Comparison of ENCODE assay signal across 10 mouse cellular contexts in the genomic region with DNA sequence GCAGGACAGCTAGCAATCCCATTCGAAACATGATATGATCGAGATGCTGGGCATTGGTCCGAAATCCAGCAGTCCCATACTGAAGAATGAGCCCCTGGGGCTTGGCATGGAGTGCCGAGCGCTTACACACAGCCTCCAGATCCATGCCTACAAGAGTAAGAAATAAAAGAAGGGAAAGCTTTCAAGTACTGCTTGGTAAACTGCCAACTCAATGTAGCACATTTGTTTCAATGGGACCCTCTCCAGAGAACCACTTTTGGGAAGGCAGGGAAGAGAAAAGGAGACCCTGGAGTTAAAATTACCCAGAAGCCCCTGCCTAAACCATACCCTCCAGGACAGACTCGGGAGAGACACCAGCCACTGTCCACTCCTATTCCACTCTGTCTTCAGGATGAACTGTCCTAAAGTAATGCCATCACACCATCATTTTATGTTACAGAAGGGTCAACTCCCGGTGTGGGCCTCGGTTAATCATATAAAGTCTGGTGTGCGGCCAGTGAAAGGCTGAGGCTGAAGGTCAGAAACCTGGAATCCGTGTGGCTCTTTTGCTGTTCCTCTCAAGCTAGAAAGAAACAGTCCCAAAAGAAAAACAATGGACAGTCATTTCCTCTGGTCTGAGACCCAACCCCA. TPM values are rescaled to one million over a fixed set of nuclear protein-coding genes. Genes with fewer than 3 reads are reported as not detected.
DNase-seq lines count a peak whose midpoint lies in the region; ATAC-seq and TF ChIP-seq lines count a peak whose summit lies in the region.
"Had no signal": no experiment of that assay in that cellular context is flagged by ENCODE, and none has a peak within 500 bp of the region (broad histone marks: within the 10 kb centered on the region; RNA-seq: fewer than 3 reads in every experiment).

No protein-coding gene starts in this region.

- H3K4me3 ChIP-seq in embryonic facial prominence, embryonic 12.5 days = peak overlapping the region; percentile 73
- peak overlapping the region; percentile 85 for H3K4me3 ChIP-seq in midbrain, embryonic 10.5 days
- H3K4me3 ChIP-seq in left cerebral cortex, adult 2 months = no peak overlapping the region

- H3K27ac ChIP-seq in embryonic facial prominence, embryonic 12.5 days = no peak overlapping the region
- H3K27ac ChIP-seq in midbrain, embryonic 10.5 days (replicated peaks) = no peak overlapping the region
- H3K27ac ChIP-seq in left cerebral cortex, adult 2 months = no peak overlapping the region

- no peak overlapping the region for H3K9ac ChIP-seq in embryonic facial prominence, embryonic 12.5 days

- H3K4me2 ChIP-seq in embryonic facial prominence, embryonic 12.5 days (replicated peaks) = peak overlapping the region; percentile 97

- peaks cover 13% of the 10 kb centered on the region; the same call in 1 of the 2 replicates for H3K4me1 ChIP-seq in embryonic facial prominence, embryonic 12.5 days
- peaks cover 20% of the 10 kb centered on the region for H3K4me1 ChIP-seq in midbrain, embryonic 10.5 days

- ATAC-seq in cerebellum, adult (ENCODE audit: insufficient number of reproducible peaks, low FRiP score, low TSS enrichment) = no peak
- no peak for ATAC-seq in embryonic facial prominence, embryonic 12.5 days (ENCODE audit: insufficient number of reproducible peaks, insufficient read depth, low FRiP score, low TSS enrichment)

- peaks cover 19% of the 10 kb centered on the region for H3K36me3 ChIP-seq in embryonic facial prominence, embryonic 12.5 days
- peaks cover 39% of the 10 kb centered on the region for H3K36me3 ChIP-seq in midbrain, embryonic 10.5 days

- intact Hi-C loops in left cerebral cortex, adult 2 months (cut with DNase I) = loop anchor here (5.0 to 10.0 kb wide), 2 partner anchors 796 to 823 kb away; partner anchors contain the start of gene Ibtk

- 80% methylated on average over 10 of the region's 10 CpGs for WGBS in embryonic facial prominence, embryonic 12.5 days
- 87% methylated on average over 10 of the region's 10 CpGs for WGBS in midbrain, embryonic 10.5 days

- no peaks in the 10 kb centered on the region for H3K9me3 ChIP-seq in embryonic facial prominence, embryonic 12.5 days
- H3K9me3 ChIP-seq in midbrain, embryonic 10.5 days (replicated peaks) = no peaks in the 10 kb centered on the region

- no peaks in the 10 kb centered on the region for H3K27me3 ChIP-seq in embryonic facial prominence, embryonic 12.5 days
- no peaks in the 10 kb centered on the region for H3K27me3 ChIP-seq in midbrain, embryonic 10.5 days (ENCODE audit: low read depth, poor library complexity, severe bottlenecking)

- no peak for TF ChIP-seq CTCF in left cerebral cortex, adult 2 months (IDR thresholded peaks at IDR 0.05)

- DNase-seq in cerebellum, adult 9-10 months = peak; percentile 41
- peak; percentile 32 for DNase-seq in kidney, adult 18-20 months
- no peak for DNase-seq in midbrain, embryonic 10.5 days (ENCODE audit: low spot score)
- no peak for DNase-seq in Muller cell, postnatal 12 days (ENCODE audit: inconsistent ontology term)
- no peak for DNase-seq in natural killer cell, adult 2 months (ENCODE audit: low spot score in 2 of 2)
- no peak for DNase-seq in left cerebral cortex, adult 2 months (ENCODE audit: extremely low spot score in 1 of 2, low spot score in 2 of 2)
- DNase-seq: adrenal gland, postnatal 14 days; layer of hippocampus, adult 9-11 months had no signal

RNA-seq across cellular contexts. Expression of gene Pgm3, which starts 1.3 kb away (rescaled TPM):
- 37.2 and 38.1 TPM in 2 replicates for polyA plus RNA-seq in embryonic facial prominence, embryonic 12.5 days (2016; fragmentation: Nextera tagmentation; extraction: Ambion mirVana)
- 35.6 and 40.1 TPM in 2 replicates for polyA plus RNA-seq in midbrain, embryonic 10.5 days (2016; fragmentation: Nextera tagmentation; extraction: Ambion mirVana)
- 10 to 100 TPM; 16.5 to 17.7 TPM for total RNA-seq in left cerebral cortex, adult 2 months (2021)

RNA-seq across cellular contexts. Expression of gene Rwdd2a, which starts 1.4 kb away (rescaled TPM):
- polyA plus RNA-seq in embryonic facial prominence, embryonic 12.5 days (2016; fragmentation: Nextera tagmentation; extraction: Ambion mirVana) = 2.3 and 4.3 TPM in 2 replicates
- 3.4 and 4.4 TPM in 2 replicates for polyA plus RNA-seq in midbrain, embryonic 10.5 days (2016; fragmentation: Nextera tagmentation; extraction: Ambion mirVana)
- total RNA-seq in left cerebral cortex, adult 2 months (2021) = 10 to 100 TPM; 24.0 to 25.5 TPM

Comparison
In these comparisons a context has a peak if more than half of its experiments do, and no peak if none do; other contexts are left out.
1. DNase-seq: peak in cerebellum, adult 9-10 months (single experiment) and kidney, adult 18-20 months (single experiment); none in midbrain, embryonic 10.5 days (single experiment), Muller cell, postnatal 12 days (single experiment), natural killer cell, adult 2 months (0 of 2) and left cerebral cortex, adult 2 months (0 of 2).